Mouse (Mus musculus) midbrain, embryonic 10.5 days (tissue): ENCODE results near the gene Mak. TPM values are rescaled to one million over a fixed set of nuclear protein-coding genes. Genes with fewer than 3 reads are reported as not detected.
A peak's percentile ranks its signal among the peaks of the same experiment; 100 is the strongest.

Experiments used
- DNase-seq: peaks from one replicate; pipeline ENCODE4 v3.0.0-alpha.2; 2017; ENCODE audit warnings: low spot score
- H3K27ac ChIP-seq: fragments of 300-500 bp; sonication (generic); replicated peaks from 2 replicates; pipeline ENCODE4 v1.5.1; 2016; ENCODE audit warnings: mild to moderate bottlenecking
- H3K27me3 ChIP-seq: fragments of 300-500 bp; sonication (generic); 2 replicates; pipeline ENCODE4 v1.6.1; 2016; ENCODE audit warnings: low read depth, mild to moderate bottlenecking; ENCODE audit not compliant: poor library complexity, severe bottlenecking
- H3K36me3 ChIP-seq: fragments of 300-500 bp; sonication (generic); 2 replicates; pipeline ENCODE4 v1.6.1; 2016; ENCODE audit warnings: mild to moderate bottlenecking, moderate library complexity
- H3K4me1 ChIP-seq: fragments of 300-500 bp; sonication (generic); 2 replicates; pipeline ENCODE4 v1.6.1; 2016
- H3K4me3 ChIP-seq: fragments of 300-500 bp; sonication (generic); 2 replicates; pipeline ENCODE4 v1.5.1; 2016; ENCODE audit warnings: mild to moderate bottlenecking, moderate library complexity
- H3K9me3 ChIP-seq: fragments of 300-500 bp; sonication (generic); replicated peaks from 2 replicates; pipeline ENCODE4 v1.6.1; 2016; ENCODE audit warnings: mild to moderate bottlenecking
- WGBS: fragments of 180-500 bp; shearing (Covaris S2); methylation state at CpG from one replicate; pipeline ENCODE4 v1.1.7; 2016; 5-methylcytosine and 5-hydroxymethylcytosine counted together
- polyA plus RNA-seq: library from polyadenylated mRNA; unstranded; fragments of >200 nt; fragmentation: Nextera tagmentation; extraction: Ambion mirVana; gene quantifications from 2 replicates; pipeline ENCODE4 v1.2.1, GENCODE M21; 2016

Gene Mak
- 0.42 and 1.0 TPM in 2 replicates for polyA plus RNA-seq

GRCm38 (mm10) chr13:41079421-41079780, at the start of gene Mak:
TSS of gene Mak (minus strand) at chr13:41079706.
- Histone ChIP-seq H3K4me3 (peak within 1 kb of the TSS; percentile 61), H3K27me3 (peaks cover 59% of the 10 kb centered on the region), H3K27ac (peak within 1 kb of the TSS; percentile 70), H3K9me3 (no peaks in the 10 kb centered on the region), H3K4me1 (peaks cover 17% of the 10 kb centered on the region), H3K36me3 (no peaks in the 10 kb centered on the region)
- peak; percentile 74 for DNase-seq
- WGBS = under 1% methylated on average over 40 of the region's 40 CpGs

GRCm38 (mm10) chr13:41129061-41129460, 49.6 kb upstream of the Mak start:
- Histone ChIP-seq H3K4me1 (no peaks in the 10 kb centered on the region), H3K27ac (no peak overlapping the region), H3K36me3 (no peaks in the 10 kb centered on the region), H3K9me3 (no peaks in the 10 kb centered on the region), H3K4me3 (no peak overlapping the region), H3K27me3 (no peaks in the 10 kb centered on the region)
- 91% methylated on average over 8 of the region's 8 CpGs for WGBS
- DNase-seq = no peak

DNA sequence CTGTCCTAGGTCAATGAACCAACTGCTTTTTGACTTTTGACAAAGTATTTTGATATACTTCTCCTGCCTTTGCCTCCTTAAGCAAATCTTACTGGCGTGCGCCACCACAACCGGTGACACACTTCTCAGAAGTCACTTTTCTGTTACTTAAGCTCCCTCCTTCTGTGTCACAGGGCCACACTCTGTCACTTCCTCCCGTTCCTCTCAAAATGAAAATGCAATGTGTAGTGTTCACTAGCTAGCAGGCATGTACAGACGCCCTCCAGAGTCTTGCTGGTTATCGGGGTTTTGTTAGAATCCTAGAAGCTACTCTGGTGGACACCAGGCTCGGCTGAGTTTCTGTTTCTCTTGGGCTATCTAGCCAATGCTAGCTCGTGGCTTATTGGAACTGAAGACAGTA, 48.8 kb upstream of the Mak start:
- WGBS = 89% methylated on average over 8 of the region's 8 CpGs

DNA sequence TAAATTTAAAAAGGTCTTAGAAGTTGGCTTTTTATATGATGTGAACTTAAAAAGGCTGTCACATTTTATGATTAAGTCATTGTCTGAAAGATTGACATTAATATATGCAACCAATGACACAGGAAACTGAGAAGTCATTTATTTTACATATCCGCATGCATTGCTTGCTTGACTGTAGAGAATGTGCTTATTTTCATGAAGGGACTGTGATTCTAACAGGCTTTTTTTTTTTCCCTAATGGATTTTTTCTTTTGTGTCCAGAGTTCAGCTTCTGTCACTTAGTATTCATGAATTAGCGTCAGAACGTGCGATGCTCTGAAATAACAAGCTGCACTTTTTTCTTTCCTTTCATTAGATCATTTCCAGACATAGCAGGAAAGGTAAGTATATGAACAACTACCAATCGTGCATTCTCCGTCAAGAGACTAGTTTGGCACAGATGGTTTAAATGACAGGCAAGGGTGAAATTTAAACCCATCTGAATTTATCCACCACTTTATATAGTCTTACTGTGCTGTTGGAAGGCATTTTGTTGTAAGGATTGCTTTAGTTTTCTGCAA, 44.2 kb upstream of the Mak start:
- no peaks in the 10 kb centered on the region for H3K9me3 ChIP-seq
- H3K27me3 ChIP-seq = no peaks in the 10 kb centered on the region
- no peak overlapping the region for H3K4me3 ChIP-seq
- 94% methylated on average over 6 of the region's 6 CpGs for WGBS
- no peak overlapping the region for H3K27ac ChIP-seq
- H3K4me1 ChIP-seq = no peaks in the 10 kb centered on the region
- DNase-seq = no peak
- H3K36me3 ChIP-seq = no peaks in the 10 kb centered on the region

More for the DNA sequence above, 48.8 kb upstream of the Mak start:
- DNase-seq = no peak
- Histone ChIP-seq H3K27me3 (no peaks in the 10 kb centered on the region), H3K4me1 (no peaks in the 10 kb centered on the region), H3K27ac (no peak overlapping the region), H3K4me3 (no peak overlapping the region), H3K36me3 (no peaks in the 10 kb centered on the region), H3K9me3 (no peaks in the 10 kb centered on the region)

GRCm38 (mm10) chr13:41119152-41119945, 39.8 kb upstream of the Mak start:
- Histone ChIP-seq H3K4me3 (no peak overlapping the region), H3K27ac (no peak overlapping the region), H3K9me3 (no peaks in the 10 kb centered on the region), H3K4me1 (peaks cover 1% of the 10 kb centered on the region), H3K27me3 (peaks cover 9% of the 10 kb centered on the region), H3K36me3 (no peaks in the 10 kb centered on the region)
- 50% methylated on average over 9 of the region's 9 CpGs for WGBS
- no peak for DNase-seq

DNA sequence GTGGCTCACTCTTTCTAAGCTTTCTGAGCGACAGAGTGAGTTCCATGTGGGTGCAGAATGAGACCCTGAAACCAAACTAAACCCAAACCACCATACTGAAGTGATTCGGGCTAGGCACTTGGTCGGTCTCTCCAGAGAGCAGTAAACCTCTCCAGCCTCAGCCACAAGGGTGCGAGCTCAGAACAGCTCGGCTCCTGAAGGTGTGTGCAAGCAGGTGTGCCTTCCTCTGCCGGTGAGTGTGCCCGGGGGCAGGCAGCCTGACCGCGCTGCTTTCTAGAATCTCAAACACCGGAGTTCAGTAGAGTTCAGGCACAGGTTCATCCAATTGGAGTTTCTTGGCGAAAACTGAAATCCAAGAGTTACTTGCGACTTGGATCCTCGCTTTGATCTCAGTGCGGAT, 34.4 kb upstream of the Mak start, which contains the start of gene Sycp2l:
Gene Sycp2l, plus strand, starts transcription at position 368 of the 400 bp plus-strand sequence.
- peak within 1 kb of the TSS; percentile 33 for H3K4me3 ChIP-seq
- no peaks in the 10 kb centered on the region for H3K36me3 ChIP-seq
- WGBS = 25% methylated on average over 14 of the region's 14 CpGs
- no peak within 1 kb of the TSS for H3K27ac ChIP-seq
- no peaks in the 10 kb centered on the region for H3K9me3 ChIP-seq
- peaks cover 8% of the 10 kb centered on the region for H3K4me1 ChIP-seq
- peaks cover 27% of the 10 kb centered on the region for H3K27me3 ChIP-seq
- DNase-seq = no peak

DNA sequence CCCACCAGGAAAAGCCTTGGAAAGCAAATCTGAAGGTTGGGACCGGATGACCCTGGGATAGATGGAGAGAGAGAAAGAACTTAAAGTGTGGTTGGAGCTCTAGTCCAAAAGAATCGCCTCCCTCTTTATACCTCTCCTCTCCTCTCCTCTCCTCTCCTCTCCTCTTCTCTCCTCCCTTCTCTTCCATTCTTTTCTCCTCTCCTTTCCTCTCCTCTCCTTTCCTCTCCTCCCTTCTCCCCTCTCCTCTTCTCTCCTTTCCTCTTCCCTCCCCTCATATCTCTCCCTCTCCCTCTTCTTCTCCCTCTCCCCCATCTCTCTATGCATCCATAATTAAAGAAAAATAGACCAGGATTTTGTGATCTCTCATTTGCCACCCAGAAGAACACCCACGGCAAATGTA, 31.4 kb upstream of the Mak start, which contains the start of gene Gcm2:
Gene Gcm2, minus strand, starts transcription at position 101 of the 400 bp plus-strand sequence.
- WGBS = 87% methylated on average over 3 of the region's 3 CpGs
- Histone ChIP-seq H3K4me3 (no peak within 1 kb of the TSS), H3K27ac (no peak within 1 kb of the TSS), H3K4me1 (peaks cover 8% of the 10 kb centered on the region), H3K36me3 (no peaks in the 10 kb centered on the region), H3K9me3 (no peaks in the 10 kb centered on the region), H3K27me3 (peaks cover 27% of the 10 kb centered on the region)
- DNase-seq = no peak

- WGBS = 96% methylated on average over 13 of the region's 13 CpGs
Observed at GRCm38 (mm10) chr13:41105541-41105940, 26.0 kb upstream of the Mak start.

GRCm38 (mm10) chr13:41103841-41104525, 24.5 kb upstream of the Mak start:
- Histone ChIP-seq H3K9me3 (no peaks in the 10 kb centered on the region), H3K4me3 (no peak overlapping the region), H3K4me1 (no peaks in the 10 kb centered on the region), H3K27me3 (no peaks in the 10 kb centered on the region), H3K36me3 (no peaks in the 10 kb centered on the region), H3K27ac (no peak overlapping the region)
- 71% methylated on average over 12 of the region's 12 CpGs for WGBS
- no peak for DNase-seq

More at GRCm38 (mm10) chr13:41105541-41105940, 26.0 kb upstream of the Mak start:
- Histone ChIP-seq H3K4me1 (no peaks in the 10 kb centered on the region), H3K9me3 (no peaks in the 10 kb centered on the region), H3K4me3 (no peak overlapping the region), H3K27ac (no peak overlapping the region), H3K36me3 (no peaks in the 10 kb centered on the region), H3K27me3 (0 out of 2 replicates have a peak, but pooled peaks cover 5% of the 10 kb centered on the region)
- no peak for DNase-seq

DNA sequence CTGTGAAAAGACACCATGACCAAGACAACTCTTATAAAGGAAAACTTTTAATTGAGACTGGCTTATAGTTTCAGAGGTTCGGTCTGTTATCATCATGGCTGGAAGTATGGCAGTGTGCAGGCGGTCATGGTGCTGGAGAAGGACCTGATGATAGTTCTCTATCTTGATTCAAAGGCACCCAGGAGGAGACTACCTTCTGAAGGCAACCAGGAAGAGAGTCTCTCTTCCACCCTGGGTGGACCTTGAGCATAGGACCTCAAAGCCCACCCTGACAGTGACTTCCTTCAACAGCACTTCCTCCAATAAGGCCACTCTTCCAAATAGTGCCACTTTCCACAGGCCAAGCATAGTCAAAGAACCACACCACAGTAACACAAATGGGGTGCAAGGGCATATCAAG, 20.5 kb upstream of the Mak start:
- H3K36me3 ChIP-seq = no peaks in the 10 kb centered on the region
- H3K4me3 ChIP-seq = no peak overlapping the region
- DNase-seq = no peak
- H3K9me3 ChIP-seq = no peaks in the 10 kb centered on the region
- H3K4me1 ChIP-seq = no peaks in the 10 kb centered on the region
- no peak overlapping the region for H3K27ac ChIP-seq
- H3K27me3 ChIP-seq = no peaks in the 10 kb centered on the region
- WGBS = 98% methylated on average over 2 of the region's 2 CpGs

DNA sequence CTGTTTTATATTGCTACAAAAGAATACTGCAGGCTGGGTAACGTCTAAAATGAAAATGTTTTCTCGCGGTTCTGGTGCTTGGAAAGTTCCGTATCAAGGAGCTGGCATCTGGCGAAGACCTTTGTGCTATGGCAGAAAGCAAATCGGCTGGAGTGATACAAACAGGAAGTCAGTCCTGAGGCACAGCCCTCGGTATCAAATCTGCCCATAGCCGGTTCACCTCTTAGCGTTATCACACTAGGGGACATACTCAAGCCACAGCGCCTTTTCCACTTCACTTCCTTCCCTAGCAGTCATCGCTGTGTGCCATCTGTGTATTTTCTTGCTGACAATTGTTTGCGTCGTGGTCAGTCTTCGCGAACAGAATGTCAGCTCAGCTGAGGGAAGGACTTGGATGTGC, 18.8 kb upstream of the Mak start:
- H3K27ac ChIP-seq = no peak overlapping the region
- no peaks in the 10 kb centered on the region for H3K9me3 ChIP-seq
- H3K4me3 ChIP-seq = no peak overlapping the region
- no peaks in the 10 kb centered on the region for H3K4me1 ChIP-seq
- WGBS = 92% methylated on average over 15 of the region's 15 CpGs
- H3K36me3 ChIP-seq = no peaks in the 10 kb centered on the region
- H3K27me3 ChIP-seq = no peaks in the 10 kb centered on the region
- no peak for DNase-seq

- no peak for DNase-seq
- H3K4me3 ChIP-seq = no peak overlapping the region
- H3K27me3 ChIP-seq = no peaks in the 10 kb centered on the region
- no peaks in the 10 kb centered on the region for H3K36me3 ChIP-seq
- 84% methylated on average over 16 of the region's 16 CpGs for WGBS
- H3K9me3 ChIP-seq = no peaks in the 10 kb centered on the region
- H3K4me1 ChIP-seq = peaks cover 5% of the 10 kb centered on the region; the same call in 1 of the 2 replicates
- no peak overlapping the region for H3K27ac ChIP-seq
Observed at GRCm38 (mm10) chr13:41097324-41098058, 18.0 kb upstream of the Mak start.
